Mouse (Mus musculus): ENCODE data around the gene Wdr59. TPM values are rescaled to one million over a fixed set of nuclear protein-coding genes. Genes with fewer than 3 reads are reported as not detected.

The Wdr59 gene
- total RNA-seq, 1 experiment, result 10.4 TPM

DNA sequence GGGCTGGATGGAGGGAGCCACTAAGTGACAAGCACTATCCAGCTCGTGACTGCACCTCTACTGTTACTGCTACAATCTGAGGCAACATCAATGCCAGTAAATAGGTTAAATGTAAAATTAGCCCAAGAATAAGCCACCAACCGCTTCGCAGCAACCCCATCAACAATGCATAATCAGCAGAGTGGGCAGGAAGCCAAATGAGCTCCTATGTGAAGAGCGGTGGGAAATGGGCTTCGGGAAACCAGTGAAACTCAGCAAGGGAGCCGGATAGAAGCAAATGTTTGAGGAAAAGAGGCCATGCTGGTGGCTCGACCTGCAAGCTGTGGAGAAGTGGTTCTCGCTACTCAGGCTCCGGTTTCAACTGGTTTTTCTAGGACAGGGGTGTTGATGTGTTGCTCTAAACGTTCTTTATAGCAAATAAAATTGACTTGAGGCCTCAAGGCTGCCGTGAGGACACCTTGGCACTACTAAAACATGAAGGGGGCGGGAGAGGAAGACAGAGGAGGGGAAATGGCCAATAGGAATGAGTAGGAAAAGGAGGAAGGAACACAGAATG lies 50.3 kb downstream of the Wdr59 start:
- Histone ChIP-seq H3K4me3 (ENCODE audit: insufficient read depth in 1 of 2, low read depth in 1 of 2, low read length in 2 of 2, poor library complexity in 1 of 2, severe bottlenecking in 1 of 2) (no peak overlapping the region), H3K9me3 (ENCODE audit: control insufficient read depth, insufficient read depth, low read depth, low read length) (no peaks in the 10 kb centered on the region), H3K4me1 (ENCODE audit: control insufficient read depth in 2 of 2, insufficient read depth in 2 of 2, low read length in 2 of 2, poor library complexity in 1 of 2) (no peaks in the 10 kb centered on the region), H3K27ac (ENCODE audit: insufficient read depth, low read depth, low read length, poor library complexity, severe bottlenecking) (no peak overlapping the region), H3K9ac (ENCODE audit: insufficient read depth, low read depth, low read length, poor library complexity, severe bottlenecking) (no peak overlapping the region), H3K36me3 (ENCODE audit: control insufficient read depth, insufficient read depth, low read length, poor library complexity, severe bottlenecking) (peaks cover 10% of the 10 kb centered on the region; the same call in 1 of the 2 replicates)
- DNase-seq (ENCODE audit: low read depth, low spot score), result no peak
- in situ Hi-C loops (cut with MboI; ENCODE audit: low sequenced_read_pairs in 2 of 2, unreplicated experiment in 2 of 2), result no loop called here
- TF ChIP-seq ZNF384 (IDR thresholded peaks at IDR 0.05; ENCODE audit: low read depth, low read length), result no peak
- TF ChIP-seq ZC3H11A (IDR thresholded peaks at IDR 0.05; ENCODE audit: borderline replicate concordance, low read depth, low read length), result no peak
- no peak for TF ChIP-seq CHD2 (IDR thresholded peaks at IDR 0.05; ENCODE audit: low read depth, low read length)
- TF ChIP-seq MAFK (IDR thresholded peaks at IDR 0.05; ENCODE audit: insufficient read depth, low read depth, low read length), result no peak
- TF ChIP-seq HCFC1 (IDR thresholded peaks at IDR 0.05; ENCODE audit: borderline replicate concordance, insufficient read depth, low read length), result no peak

- no peaks in the 10 kb centered on the region for H3K9me3 ChIP-seq (ENCODE audit: control insufficient read depth, insufficient read depth, low read depth, low read length)
- H3K4me1 ChIP-seq (ENCODE audit: control insufficient read depth in 2 of 2, insufficient read depth in 2 of 2, low read length in 2 of 2, poor library complexity in 1 of 2), result no peaks in the 10 kb centered on the region
- H3K4me3 ChIP-seq (ENCODE audit: insufficient read depth in 1 of 2, low read depth in 1 of 2, low read length in 2 of 2, poor library complexity in 1 of 2, severe bottlenecking in 1 of 2), result no peak overlapping the region
- H3K9ac ChIP-seq (ENCODE audit: insufficient read depth, low read depth, low read length, poor library complexity, severe bottlenecking), result no peak overlapping the region
- TF ChIP-seq ZC3H11A (IDR thresholded peaks at IDR 0.05; ENCODE audit: borderline replicate concordance, low read depth, low read length) (no peak), HCFC1 (IDR thresholded peaks at IDR 0.05; ENCODE audit: borderline replicate concordance, insufficient read depth, low read length) (no peak), ZNF384 (IDR thresholded peaks at IDR 0.05; ENCODE audit: low read depth, low read length) (no peak), MAFK (IDR thresholded peaks at IDR 0.05; ENCODE audit: insufficient read depth, low read depth, low read length) (no peak), CHD2 (IDR thresholded peaks at IDR 0.05; ENCODE audit: low read depth, low read length) (no peak)
- H3K36me3 ChIP-seq (ENCODE audit: control insufficient read depth, insufficient read depth, low read length, poor library complexity, severe bottlenecking), result peaks cover 9% of the 10 kb centered on the region
- DNase-seq (ENCODE audit: low read depth, low spot score), result no peak
- in situ Hi-C loops (cut with MboI; ENCODE audit: low sequenced_read_pairs in 2 of 2, unreplicated experiment in 2 of 2), result no loop called here
- H3K27ac ChIP-seq (ENCODE audit: insufficient read depth, low read depth, low read length, poor library complexity, severe bottlenecking), result no peak overlapping the region
Measured at GRCm38 (mm10) chr8:111469013-111469412, 52.9 kb downstream of the Wdr59 start.

- TF ChIP-seq ZNF384 (IDR thresholded peaks at IDR 0.05; ENCODE audit: low read depth, low read length), result no peak
- TF ChIP-seq ZC3H11A (IDR thresholded peaks at IDR 0.05; ENCODE audit: borderline replicate concordance, low read depth, low read length), result no peak
- TF ChIP-seq CHD2 (IDR thresholded peaks at IDR 0.05; ENCODE audit: low read depth, low read length), result no peak
- no peak for TF ChIP-seq MAFK (IDR thresholded peaks at IDR 0.05; ENCODE audit: insufficient read depth, low read depth, low read length)
- no peak for TF ChIP-seq HCFC1 (IDR thresholded peaks at IDR 0.05; ENCODE audit: borderline replicate concordance, insufficient read depth, low read length)
- in situ Hi-C loops (cut with MboI; ENCODE audit: low sequenced_read_pairs in 2 of 2, unreplicated experiment in 2 of 2), result no loop called here
- Histone ChIP-seq H3K27ac (ENCODE audit: insufficient read depth, low read depth, low read length, poor library complexity, severe bottlenecking) (no peak overlapping the region), H3K4me3 (ENCODE audit: insufficient read depth in 1 of 2, low read depth in 1 of 2, low read length in 2 of 2, poor library complexity in 1 of 2, severe bottlenecking in 1 of 2) (no peak overlapping the region), H3K36me3 (ENCODE audit: control insufficient read depth, insufficient read depth, low read length, poor library complexity, severe bottlenecking) (peaks cover 8% of the 10 kb centered on the region), H3K9ac (ENCODE audit: insufficient read depth, low read depth, low read length, poor library complexity, severe bottlenecking) (no peak overlapping the region), H3K9me3 (ENCODE audit: control insufficient read depth, insufficient read depth, low read depth, low read length) (no peaks in the 10 kb centered on the region), H3K4me1 (ENCODE audit: control insufficient read depth in 2 of 2, insufficient read depth in 2 of 2, low read length in 2 of 2, poor library complexity in 1 of 2) (no peaks in the 10 kb centered on the region)
- DNase-seq (ENCODE audit: low read depth, low spot score), result no peak
Measured at GRCm38 (mm10) chr8:111465341-111465740, 56.6 kb downstream of the Wdr59 start.

DNA sequence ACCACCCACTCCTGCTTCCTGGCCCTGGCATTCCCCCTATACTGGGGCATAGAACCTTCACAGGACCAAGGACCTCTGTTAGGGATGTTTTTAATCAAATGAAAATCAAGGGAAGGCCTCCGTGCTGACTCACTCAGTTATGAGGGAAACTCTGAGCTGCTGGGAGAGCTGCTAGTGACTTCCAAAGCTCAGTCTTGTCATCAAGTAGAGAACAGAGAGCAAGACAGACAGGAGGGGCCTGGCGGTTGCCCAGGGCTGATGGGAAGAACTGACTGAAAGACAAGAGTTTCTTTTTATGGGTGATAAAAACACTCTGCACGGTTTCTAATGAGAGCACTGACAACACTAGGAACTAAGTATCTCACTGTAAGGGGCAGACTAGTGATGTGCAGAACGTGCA lies 57.4 kb downstream of the Wdr59 start:
- in situ Hi-C loops (cut with MboI; ENCODE audit: low sequenced_read_pairs in 2 of 2, unreplicated experiment in 2 of 2), result no loop called here
- TF ChIP-seq CHD2 (IDR thresholded peaks at IDR 0.05; ENCODE audit: low read depth, low read length) (no peak), HCFC1 (IDR thresholded peaks at IDR 0.05; ENCODE audit: borderline replicate concordance, insufficient read depth, low read length) (no peak), ZC3H11A (IDR thresholded peaks at IDR 0.05; ENCODE audit: borderline replicate concordance, low read depth, low read length) (no peak), MAFK (IDR thresholded peaks at IDR 0.05; ENCODE audit: insufficient read depth, low read depth, low read length) (no peak), ZNF384 (IDR thresholded peaks at IDR 0.05; ENCODE audit: low read depth, low read length) (no peak)
- Histone ChIP-seq H3K4me1 (ENCODE audit: control insufficient read depth in 2 of 2, insufficient read depth in 2 of 2, low read length in 2 of 2, poor library complexity in 1 of 2) (no peaks in the 10 kb centered on the region), H3K4me3 (ENCODE audit: insufficient read depth in 1 of 2, low read depth in 1 of 2, low read length in 2 of 2, poor library complexity in 1 of 2, severe bottlenecking in 1 of 2) (no peak overlapping the region), H3K36me3 (ENCODE audit: control insufficient read depth, insufficient read depth, low read length, poor library complexity, severe bottlenecking) (peaks cover 9% of the 10 kb centered on the region), H3K9ac (ENCODE audit: insufficient read depth, low read depth, low read length, poor library complexity, severe bottlenecking) (no peak overlapping the region), H3K9me3 (ENCODE audit: control insufficient read depth, insufficient read depth, low read depth, low read length) (no peaks in the 10 kb centered on the region), H3K27ac (ENCODE audit: insufficient read depth, low read depth, low read length, poor library complexity, severe bottlenecking) (no peak overlapping the region)
- DNase-seq (ENCODE audit: low read depth, low spot score), result no peak

Measured in ES-E14 (cell line).